Mouse (Mus musculus) embryo, embryonic 11.5 days (tissue): ENCODE measurements around the gene Lypla2.
"Not testable (repeated sequence)": the region's sequence is repeated elsewhere in the genome, so short reads cannot be mapped to it uniquely, and the experiment has no call there.

Source experiments
- DNase-seq: peaks from one replicate; pipeline ENCODE4 v3.0.0-alpha.2; 2012; ENCODE audit warnings: low read depth, low spot score

The Lypla2 gene

DNA sequence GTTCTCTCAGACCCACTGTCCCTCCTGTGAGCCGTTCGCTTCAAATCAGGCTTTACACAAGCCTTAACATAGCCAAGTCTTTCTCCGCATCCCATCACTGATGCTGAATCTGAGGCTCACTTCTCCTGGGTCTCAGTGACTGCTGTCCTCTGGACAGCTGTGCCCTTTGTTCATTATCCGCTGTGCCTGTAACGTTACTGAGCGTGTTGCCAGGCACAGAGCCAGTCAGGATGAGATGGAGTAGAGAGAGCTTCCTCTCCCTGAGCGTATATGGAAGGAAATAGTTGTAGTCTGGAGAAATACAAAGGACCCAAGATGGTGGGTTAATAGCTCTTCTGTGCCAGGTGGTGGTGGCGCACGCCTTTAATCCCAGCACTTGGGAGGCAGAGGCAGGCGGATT, 23.0 kb downstream of the Lypla2 start:
- DNase-seq, result no peak

DNA sequence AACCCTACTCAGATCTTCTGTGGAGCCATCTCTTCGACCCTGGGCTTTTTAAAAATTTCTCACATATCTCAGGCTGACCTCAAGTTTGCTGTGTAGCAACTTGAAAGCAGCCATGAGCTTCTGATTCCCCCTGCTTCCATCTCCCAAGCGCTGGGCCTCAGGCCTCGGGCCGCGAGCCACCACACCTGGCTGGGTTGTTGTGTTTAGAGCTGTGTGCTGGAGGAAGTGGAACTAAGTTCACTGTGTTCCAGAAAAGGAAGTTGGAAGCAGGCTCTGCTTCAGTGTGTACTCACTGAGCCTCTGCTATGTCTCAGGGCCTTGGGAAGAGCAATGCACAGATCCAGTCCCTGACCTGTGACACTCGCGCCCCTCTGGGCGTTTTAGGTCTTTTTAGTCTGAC, 24.3 kb downstream of the Lypla2 start:
- DNase-seq, result no peak

- no peak for DNase-seq
Observed at GRCm38 (mm10) chr4:135946659-135947301, 25.6 kb downstream of the Lypla2 start.

GRCm38 (mm10) chr4:135946278-135946658, 26.2 kb downstream of the Lypla2 start, which contains the start of gene Hmgcl:
TSS of gene Hmgcl (plus strand) at chr4:135946448.
- DNase-seq, result peak; percentile 87

DNA sequence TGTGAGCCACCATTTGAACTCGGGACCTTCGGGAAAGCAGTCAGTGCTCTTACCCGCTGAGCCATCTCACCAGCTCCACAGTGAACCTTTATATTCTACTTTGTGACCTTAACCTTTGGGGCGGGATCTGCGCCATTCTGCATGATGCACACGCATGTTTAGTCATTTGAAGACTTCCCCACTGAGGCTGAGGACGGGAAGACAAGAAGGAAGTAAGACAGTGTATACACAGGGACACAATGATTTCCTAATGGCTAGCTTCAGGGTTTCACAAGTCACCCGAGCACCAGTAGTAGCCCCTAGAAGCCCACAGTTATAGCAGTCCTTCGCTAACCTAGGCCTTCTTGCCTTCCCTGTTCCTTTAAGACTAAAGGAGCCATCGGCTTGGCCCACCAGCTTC, 26.7 kb downstream of the Lypla2 start:
- no peak for DNase-seq

DNA sequence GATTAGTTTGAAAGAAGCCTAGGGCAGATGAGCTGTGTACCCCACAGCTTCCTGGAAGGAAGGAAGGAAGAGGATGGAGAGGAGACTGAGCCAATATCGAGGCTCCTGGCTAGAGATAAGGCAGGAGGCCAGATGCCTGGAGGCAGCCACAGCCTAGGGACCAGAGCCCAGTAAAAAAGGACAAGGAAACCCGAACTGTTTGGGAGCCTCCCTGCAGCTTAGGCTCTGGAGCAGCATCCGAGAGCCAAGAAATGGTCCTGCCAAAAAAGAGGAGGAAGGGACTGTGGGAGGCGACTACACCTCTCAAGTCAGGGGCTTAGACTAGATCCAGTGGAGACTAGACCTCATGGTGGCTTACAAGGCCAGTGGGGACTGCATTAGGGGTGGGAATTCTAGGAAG, 29.0 kb downstream of the Lypla2 start:
- DNase-seq, result no peak

GRCm38 (mm10) chr4:135942193-135942592, 30.2 kb downstream of the Lypla2 start:
- no peak for DNase-seq

- not testable (repeated sequence) for DNase-seq
Observed at GRCm38 (mm10) chr4:135941026-135941425, 31.4 kb downstream of the Lypla2 start.

DNA sequence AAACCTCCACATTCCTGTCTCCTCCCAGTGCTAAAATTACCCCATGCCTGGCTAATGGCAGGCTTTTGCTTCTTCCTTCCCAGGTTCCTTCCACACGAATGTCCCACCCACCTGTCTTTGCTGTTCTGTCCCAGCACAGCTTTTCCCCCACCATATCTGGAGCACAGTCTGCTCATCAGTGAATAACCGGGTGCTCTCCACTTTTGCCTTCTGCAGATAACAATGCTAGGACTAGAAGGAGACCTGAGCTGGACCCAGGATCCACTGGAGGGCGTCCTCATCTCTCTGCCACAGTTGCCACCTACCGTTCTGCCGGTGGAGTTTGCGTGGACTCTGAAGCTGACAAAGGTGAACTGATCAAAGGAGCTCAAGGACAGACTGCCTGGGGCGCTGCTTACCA, 33.6 kb downstream of the Lypla2 start:
- DNase-seq, result no peak

GRCm38 (mm10) chr4:135935502-135935901, 36.9 kb downstream of the Lypla2 start:
- DNase-seq, result no peak

- DNase-seq, result no peak
Observed at GRCm38 (mm10) chr4:135934708-135935500, 37.5 kb downstream of the Lypla2 start.

GRCm38 (mm10) chr4:135931832-135932231, 40.6 kb downstream of the Lypla2 start:
- no peak for DNase-seq

- no peak for DNase-seq
Observed at GRCm38 (mm10) chr4:135930239-135930638, 42.2 kb downstream of the Lypla2 start.

DNA sequence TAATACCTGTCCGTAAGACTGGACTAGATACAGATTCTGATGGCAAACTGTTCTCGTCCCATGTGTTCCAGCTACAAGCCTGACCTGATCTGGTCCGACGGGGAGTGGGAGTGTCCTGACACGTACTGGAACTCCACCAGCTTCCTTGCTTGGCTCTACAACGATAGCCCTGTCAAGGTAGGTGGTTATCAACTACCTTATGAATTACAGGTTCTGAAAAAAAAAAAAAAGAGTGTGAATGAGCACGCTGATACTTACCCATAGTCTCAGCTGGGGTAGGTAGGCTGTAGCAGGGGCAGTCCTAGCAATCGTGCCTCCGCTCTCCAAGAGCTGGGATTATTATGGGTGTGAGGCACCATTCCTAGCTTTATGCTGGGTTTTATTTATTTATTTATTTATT, 42.6 kb downstream of the Lypla2 start:
- DNase-seq, result no peak

DNA sequence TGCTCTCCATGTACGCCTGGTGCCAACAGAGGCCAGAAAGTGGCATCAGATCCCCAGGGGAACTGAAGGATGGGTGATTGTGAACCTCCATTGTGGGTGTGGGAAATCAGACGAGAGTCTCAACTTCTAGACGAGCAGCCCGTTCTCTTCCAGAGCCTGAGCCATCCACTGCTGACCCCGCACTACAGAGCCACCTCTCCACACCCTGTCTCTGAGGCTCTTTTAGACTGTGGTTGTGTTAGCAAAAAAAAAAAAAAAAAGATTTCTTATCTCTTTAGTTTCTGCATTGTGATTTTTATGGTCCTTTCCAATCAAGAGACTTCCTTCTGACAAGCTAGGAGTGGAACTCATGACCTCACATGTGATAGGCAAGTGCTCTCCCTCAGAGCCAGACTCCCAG, 43.0 kb downstream of the Lypla2 start:
- no peak for DNase-seq

- DNase-seq, result no peak
Observed at GRCm38 (mm10) chr4:135928376-135928775, 44.0 kb downstream of the Lypla2 start.

- no peak for DNase-seq
Observed at GRCm38 (mm10) chr4:135926861-135927260, 45.6 kb downstream of the Lypla2 start.

DNA sequence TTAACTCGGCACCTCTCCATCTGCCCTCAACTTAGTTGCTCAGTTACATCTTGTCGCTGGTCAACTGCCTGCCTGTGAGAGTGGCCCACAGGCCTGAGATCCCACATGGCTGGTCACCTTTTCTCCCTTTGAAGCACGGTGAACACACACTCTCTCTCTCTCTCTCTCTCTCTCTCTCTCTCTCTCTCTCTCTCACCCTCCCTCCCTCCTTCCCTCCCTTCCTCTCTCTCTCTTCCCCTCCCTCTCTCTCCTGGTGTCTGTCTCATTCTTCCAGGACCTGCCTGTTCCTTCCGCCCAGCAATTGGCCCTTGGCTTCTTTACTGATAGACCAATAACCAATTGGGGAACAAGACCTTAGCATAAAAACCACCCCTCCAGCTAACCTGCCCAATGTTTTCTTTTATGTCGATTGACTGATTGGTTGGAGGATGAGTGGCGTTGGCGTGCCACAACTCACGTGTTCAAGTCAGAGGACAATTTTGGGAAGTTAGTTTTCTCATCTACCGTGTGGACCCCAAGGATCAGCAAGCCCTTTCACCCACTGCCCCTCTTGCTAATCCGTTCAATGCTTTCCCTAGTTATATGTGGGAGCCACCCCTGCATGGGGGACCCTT, 46.1 kb downstream of the Lypla2 start:
- DNase-seq, result no peak

DNA sequence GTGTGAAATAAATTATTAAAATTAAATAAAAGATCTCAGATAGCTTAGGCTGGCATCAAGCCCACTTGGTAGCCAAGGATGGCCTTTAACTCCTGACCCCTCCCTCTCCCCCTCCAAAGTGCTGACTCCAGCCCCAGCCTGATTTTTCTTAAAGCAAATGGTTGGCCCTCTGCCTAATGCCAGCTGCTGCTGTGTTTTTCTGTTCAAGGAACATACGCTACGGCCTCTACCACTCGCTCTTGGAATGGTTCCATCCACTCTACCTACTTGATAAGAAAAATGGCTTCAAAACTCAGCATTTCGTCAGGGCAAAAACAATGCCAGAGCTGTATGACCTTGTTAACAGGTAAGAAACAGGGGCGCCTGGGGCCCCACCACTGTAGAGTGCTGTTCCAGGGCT, 47.1 kb downstream of the Lypla2 start:
- no peak for DNase-seq

DNA sequence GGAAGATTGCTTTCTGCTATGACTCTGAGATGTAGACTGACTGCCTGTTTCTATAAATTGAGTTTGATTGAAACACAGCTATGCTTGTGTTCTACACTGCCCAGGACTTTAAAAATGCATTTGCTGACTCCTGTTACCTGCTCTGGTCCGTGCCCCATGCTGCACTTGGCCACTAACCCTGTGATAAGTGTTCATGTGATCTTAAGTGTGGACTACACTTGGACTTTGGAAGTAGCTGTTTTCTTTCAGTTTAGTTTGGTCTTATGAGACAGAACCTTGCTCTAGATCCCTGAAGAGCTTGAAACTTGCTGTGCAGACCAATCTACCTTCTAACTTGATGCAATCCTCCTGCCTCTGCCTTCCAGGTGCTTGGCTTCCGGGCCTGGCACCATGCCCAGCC, 48.0 kb downstream of the Lypla2 start:
- DNase-seq, result no peak

DNA sequence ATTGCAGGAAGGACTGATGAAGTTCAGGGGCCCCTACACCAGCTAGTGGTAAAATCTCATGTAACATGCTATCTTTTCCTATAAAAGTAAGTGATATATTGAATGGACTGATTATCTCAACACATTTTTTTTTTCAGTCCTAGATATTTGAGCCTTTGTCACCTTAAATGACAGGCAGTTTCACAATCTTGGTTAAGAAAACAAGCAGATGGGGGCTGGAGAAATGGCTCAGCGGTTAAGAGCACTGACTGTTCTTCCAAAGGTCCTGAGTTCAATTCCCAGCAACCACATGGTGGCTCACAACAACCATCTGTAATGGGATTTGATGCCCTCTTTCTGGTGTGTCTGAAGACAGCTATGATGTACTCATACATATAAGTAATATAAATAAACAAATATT, 50.2 kb downstream of the Lypla2 start:
- DNase-seq, result no peak

- no peak for DNase-seq
Observed at GRCm38 (mm10) chr4:135921257-135922120, 50.9 kb downstream of the Lypla2 start.
